Mouse (Mus musculus) midbrain, embryonic 12.5 days (tissue): ENCODE results near the gene Cep128. TPM values are rescaled to one million over a fixed set of nuclear protein-coding genes. Genes with fewer than 3 reads are reported as not detected.
"Not testable (repeated sequence)": the region's sequence is repeated elsewhere in the genome, so short reads cannot be mapped to it uniquely, and the experiment has no call there.

Experiments
- ATAC-seq: fragments of 200-750 bp; cut with Nextera tagmentation; 2 replicates; pipeline ENCODE4 v1.8.0; 2017; ENCODE audit warnings: low read depth, moderate TSS enrichment, moderate library complexity; ENCODE audit not compliant: low FRiP score
- H3K27ac ChIP-seq: fragments of 300-500 bp; sonication (generic); replicated peaks from 2 replicates; pipeline ENCODE4 v1.5.1; 2016; ENCODE audit warnings: mild to moderate bottlenecking
- H3K27me3 ChIP-seq: fragments of 300-500 bp; sonication (generic); 2 replicates; pipeline ENCODE4 v1.6.1; 2016; ENCODE audit warnings: mild to moderate bottlenecking
- H3K36me3 ChIP-seq: fragments of 300-500 bp; sonication (generic); 2 replicates; pipeline ENCODE4 v1.6.1; 2016
- H3K4me1 ChIP-seq: fragments of 300-500 bp; sonication (generic); 2 replicates; pipeline ENCODE4 v1.6.1; 2016
- H3K4me2 ChIP-seq: fragments of 300-500 bp; sonication (generic); replicated peaks from 2 replicates; pipeline ENCODE4 v1.6.1; 2016; ENCODE audit warnings: mild to moderate bottlenecking, moderate library complexity
- H3K4me3 ChIP-seq: fragments of 300-500 bp; sonication (generic); 2 replicates; pipeline ENCODE4 v1.5.1; 2016; ENCODE audit warnings: mild to moderate bottlenecking
- H3K9ac ChIP-seq: fragments of 300-500 bp; sonication (generic); replicated peaks from 2 replicates; pipeline ENCODE4 v1.6.1; 2016; ENCODE audit warnings: mild to moderate bottlenecking, moderate library complexity
- H3K9me3 ChIP-seq: fragments of 300-500 bp; sonication (generic); 2 replicates; pipeline ENCODE4 v1.6.1; 2016; ENCODE audit warnings: mild to moderate bottlenecking
- WGBS: fragments of 180-500 bp; shearing (Covaris S2); methylation state at CpG from one replicate; pipeline ENCODE4 v1.1.7; 2016; 5-methylcytosine and 5-hydroxymethylcytosine counted together
- microRNA-seq: library from miRNA; unstranded; fragments of <30 nt; microRNA quantifications from one replicate; pipeline ENCODE4, GENCODE M21; 2017
- polyA plus RNA-seq: library from polyadenylated mRNA; unstranded; fragments of >200 nt; fragmentation: Nextera tagmentation; extraction: Ambion mirVana; gene quantifications from 2 replicates; pipeline ENCODE4 v1.2.1, GENCODE M21; 2016

Gene Cep128
- polyA plus RNA-seq, 1 experiment from 2014 or later, result 8.5 TPM

- no peak overlapping the region for H3K27ac ChIP-seq
- no peak overlapping the region for H3K9ac ChIP-seq
- ATAC-seq, result no peak
- H3K4me3 ChIP-seq, result no peak overlapping the region
- H3K4me1 ChIP-seq, result no peaks in the 10 kb centered on the region
- H3K27me3 ChIP-seq, result no peaks in the 10 kb centered on the region
- H3K4me2 ChIP-seq, result no peak overlapping the region
- no peaks in the 10 kb centered on the region for H3K36me3 ChIP-seq
- H3K9me3 ChIP-seq, result no peaks in the 10 kb centered on the region
- WGBS, result 71% methylated on average over 6 of the region's 6 CpGs
Observed at GRCm38 (mm10) chr12:90987259-90987658, 396.9 kb downstream of the Cep128 start.

GRCm38 (mm10) chr12:90982018-90982417, 402.2 kb downstream of the Cep128 start:
- H3K4me1 ChIP-seq, result no peaks in the 10 kb centered on the region
- WGBS, result 82% methylated on average over 4 of the region's 4 CpGs

GRCm38 (mm10) chr12:90976406-90976805, 407.8 kb downstream of the Cep128 start:
- ATAC-seq, H3K4me2 ChIP-seq, H3K4me1 ChIP-seq, H3K9me3 ChIP-seq, H3K27me3 ChIP-seq, H3K9ac ChIP-seq, H3K4me3 ChIP-seq, H3K36me3 ChIP-seq, H3K27ac ChIP-seq: not testable (repeated sequence)
- WGBS, result 90% methylated on average over 9 of the region's 9 CpGs

More at GRCm38 (mm10) chr12:90982018-90982417, 402.2 kb downstream of the Cep128 start:
- Histone ChIP-seq H3K4me3 (no peak overlapping the region), H3K9ac (no peak overlapping the region), H3K36me3 (no peaks in the 10 kb centered on the region), H3K27ac (no peak overlapping the region), H3K4me2 (no peak overlapping the region), H3K27me3 (no peaks in the 10 kb centered on the region), H3K9me3 (no peaks in the 10 kb centered on the region)
- ATAC-seq, result no peak

DNA sequence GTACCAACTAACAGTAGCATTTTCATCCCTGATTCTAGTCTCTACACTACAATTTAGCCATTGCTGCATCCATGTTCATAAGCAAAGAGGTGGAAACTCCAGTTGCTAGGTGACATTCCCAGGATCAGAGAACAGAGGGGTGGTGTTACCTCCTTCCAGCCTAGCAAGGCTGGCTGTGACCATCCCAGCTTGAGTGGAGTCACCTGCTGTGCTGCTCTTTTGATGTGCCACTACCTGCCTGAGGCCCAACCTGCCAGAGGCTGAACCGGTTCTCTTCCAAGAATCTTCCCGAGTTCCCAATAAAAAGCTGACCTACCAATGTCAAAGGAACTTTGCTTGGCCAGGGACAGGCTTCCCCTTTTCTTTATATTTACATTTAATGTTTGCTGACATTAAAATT, 408.8 kb downstream of the Cep128 start:
- no peak for ATAC-seq
- Histone ChIP-seq H3K4me2 (no peak overlapping the region), H3K4me3 (no peak overlapping the region), H3K9me3 (no peaks in the 10 kb centered on the region), H3K27ac (no peak overlapping the region), H3K36me3 (no peaks in the 10 kb centered on the region), H3K4me1 (no peaks in the 10 kb centered on the region), H3K27me3 (no peaks in the 10 kb centered on the region), H3K9ac (no peak overlapping the region)
- 45% methylated on average over 2 of the region's 2 CpGs for WGBS

DNA sequence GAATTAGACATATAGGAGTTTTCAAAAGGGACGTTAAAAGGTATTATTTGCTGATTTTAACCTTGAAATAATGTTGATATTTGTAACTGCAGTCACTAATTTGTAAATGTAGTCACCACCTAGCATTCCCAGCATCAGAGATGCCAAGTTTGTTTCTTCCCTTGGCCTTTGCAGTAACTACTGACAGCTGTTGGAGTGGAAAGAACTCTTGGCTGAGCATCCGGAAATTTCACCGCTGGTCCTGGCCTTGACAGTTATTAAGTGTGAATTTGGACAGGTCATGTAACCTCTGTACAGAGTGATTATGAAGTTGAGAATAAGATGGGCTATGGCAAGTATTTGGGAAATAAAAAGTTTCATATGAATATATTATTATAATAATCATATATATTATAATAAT, 413.1 kb downstream of the Cep128 start:
- no peaks in the 10 kb centered on the region for H3K4me1 ChIP-seq
- 90% methylated on average over 3 of the region's 3 CpGs for WGBS
- no peak for ATAC-seq
- no peak overlapping the region for H3K9ac ChIP-seq
- H3K4me3 ChIP-seq, result no peak overlapping the region
- H3K27ac ChIP-seq, result no peak overlapping the region
- no peaks in the 10 kb centered on the region for H3K27me3 ChIP-seq
- H3K36me3 ChIP-seq, result no peaks in the 10 kb centered on the region
- H3K9me3 ChIP-seq, result no peaks in the 10 kb centered on the region
- H3K4me2 ChIP-seq, result no peak overlapping the region

DNA sequence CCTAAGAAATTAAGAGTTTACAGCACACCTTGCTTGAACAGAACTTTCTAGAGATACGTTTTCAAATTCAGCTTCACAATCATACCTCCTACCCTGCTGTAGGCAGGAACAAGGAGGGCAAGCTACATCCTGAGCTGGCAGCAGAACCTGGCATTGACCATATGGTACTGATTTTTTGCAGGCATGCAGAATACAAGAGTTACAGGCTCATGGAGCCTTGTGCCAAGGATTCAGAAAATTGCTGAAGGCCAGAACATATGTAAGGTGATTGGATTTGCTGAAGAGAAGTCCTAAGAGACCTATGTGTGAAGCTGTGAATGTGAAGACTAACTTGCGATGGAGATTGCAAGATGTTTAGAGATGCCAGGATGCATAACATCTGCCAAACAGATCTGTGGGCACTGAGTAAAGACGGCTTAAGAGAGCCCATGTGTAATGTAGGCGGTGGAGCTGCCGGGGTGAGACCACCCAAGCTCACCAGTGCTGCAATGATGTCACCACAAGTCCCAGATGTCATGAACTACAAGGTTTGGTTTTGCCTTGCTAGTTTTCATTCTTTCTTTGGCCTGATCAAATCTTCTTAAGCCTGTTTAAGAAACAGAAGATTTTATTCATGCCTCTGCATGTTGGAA, 422.7 kb downstream of the Cep128 start:
- Histone ChIP-seq H3K4me1 (no peaks in the 10 kb centered on the region), H3K9me3 (no peaks in the 10 kb centered on the region), H3K27me3 (no peaks in the 10 kb centered on the region), H3K36me3 (no peaks in the 10 kb centered on the region), H3K9ac (no peak overlapping the region), H3K4me3 (no peak overlapping the region), H3K4me2 (no peak overlapping the region), H3K27ac (no peak overlapping the region)
- ATAC-seq, result no peak
- 89% methylated on average over 5 of the region's 5 CpGs for WGBS

DNA sequence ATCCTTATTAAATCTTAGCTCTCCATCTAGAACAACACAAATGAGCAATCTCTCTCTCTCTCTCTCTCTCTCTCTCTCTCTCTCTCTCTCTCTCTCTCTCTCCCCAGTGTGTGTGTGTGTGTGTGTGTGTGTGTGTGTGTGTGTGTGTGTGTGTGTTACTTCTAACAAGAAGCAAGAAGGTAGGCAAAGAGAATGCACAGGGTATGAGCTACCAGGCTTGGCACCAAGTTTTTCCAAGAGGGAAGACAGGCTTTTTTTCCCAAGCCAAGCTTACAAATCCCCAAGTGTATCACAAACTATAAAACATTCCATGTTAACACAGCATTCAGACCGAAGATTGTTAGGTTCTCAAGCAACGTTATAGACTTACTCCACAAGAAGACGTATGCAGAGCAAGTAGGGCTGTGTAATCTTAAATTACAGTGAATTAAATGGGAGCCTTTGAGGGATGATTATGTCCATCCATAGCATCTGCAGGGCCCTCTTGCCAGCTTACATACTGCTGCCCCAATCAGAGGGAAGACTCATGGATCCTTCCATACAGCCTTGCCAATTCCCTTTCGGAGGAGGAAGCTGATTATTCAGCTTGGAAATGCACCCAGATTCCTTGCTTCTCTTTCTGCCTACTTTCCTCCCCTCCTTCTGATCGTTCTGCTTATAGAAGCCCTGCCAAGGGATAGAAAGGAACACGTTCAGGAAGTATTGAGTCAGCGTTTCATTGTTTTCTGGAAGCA, 429.3 kb downstream of the Cep128 start:
- H3K27me3 ChIP-seq, result no peaks in the 10 kb centered on the region
- 86% methylated on average over 7 of the region's 7 CpGs for WGBS
- H3K9me3 ChIP-seq, result no peaks in the 10 kb centered on the region
- no peak overlapping the region for H3K9ac ChIP-seq
- no peak overlapping the region for H3K27ac ChIP-seq
- H3K4me2 ChIP-seq, result no peak overlapping the region
- no peak for ATAC-seq
- H3K36me3 ChIP-seq, result no peaks in the 10 kb centered on the region
- no peaks in the 10 kb centered on the region for H3K4me1 ChIP-seq
- no peak overlapping the region for H3K4me3 ChIP-seq

Small RNAs within 50 kb of the gene (microRNA-seq; reads per million reads assigned to microRNA genes)
- gene Gm44370, result not detected

Other genes with a start within 250 kb of the Cep128 start
- 0.10 and 0.18 TPM in 2 replicates for gene Tshr, start 154 bp upstream of the Cep128 start, polyA plus RNA-seq
- 80.7 and 88.4 TPM in 2 replicates for gene Gtf2a1, start 206.1 kb upstream of the Cep128 start, polyA plus RNA-seq